Mouse (Mus musculus) lung, postnatal 0 days (tissue): ENCODE measurements around the gene Rprd1b.

Experiments
- CTCF ChIP-seq: IDR thresholded peaks from 2 replicates; pipeline ENCODE4 v1.5.1; 2016; ENCODE audit warnings: antibody characterized with exemption, mild to moderate bottlenecking
- EP300 ChIP-seq: IDR thresholded peaks from 2 replicates; pipeline ENCODE4 v1.6.1; 2016; ENCODE audit warnings: antibody characterized with exemption, mild to moderate bottlenecking, control low read depth

GRCm38 (mm10) chr2:158036953-158037352, 8.7 kb downstream of the Rprd1b start:
- TF ChIP-seq EP300 (no peak), CTCF (no peak)
